Mouse (Mus musculus): ENCODE measurements around the gene Mindy3.

DNA sequence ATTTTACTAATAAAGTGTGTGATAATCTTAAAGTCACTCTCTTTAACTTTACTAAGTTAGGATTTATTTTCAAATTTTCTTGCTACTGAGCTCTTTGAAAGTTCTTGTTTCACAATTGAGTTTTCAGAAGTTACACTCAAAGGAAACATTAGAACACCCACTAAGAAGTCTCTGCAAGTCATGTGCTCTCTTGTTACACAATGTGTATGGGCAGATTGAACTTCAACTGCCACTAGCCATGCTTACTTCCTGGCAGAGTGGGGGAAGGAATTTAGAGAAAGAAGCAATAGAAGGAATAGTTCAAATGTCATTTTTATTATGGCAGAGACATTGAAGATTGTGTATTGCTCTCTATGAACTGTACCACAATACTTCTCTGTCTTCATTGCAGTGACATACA, 20.9 kb upstream of the Mindy3 start:
- TF ChIP-seq POLR2A (IDR thresholded peaks at IDR 0.05; ENCODE audit: borderline replicate concordance, insufficient read depth, low read length) (no peak), CTCF (IDR thresholded peaks at IDR 0.05; ENCODE audit: borderline replicate concordance, insufficient read depth, low read depth, low read length) (no peak)
